Mouse (Mus musculus) lung, adult 2 months (tissue): ENCODE measurements around the gene Il1rl2.

Experiments used
- CTCF ChIP-seq: fragments of 200-500 bp; IDR thresholded peaks from 2 replicates; pipeline ENCODE4 v1.5.1; 2011; ENCODE audit warnings: mild to moderate bottlenecking, low read length, control low read depth; ENCODE audit not compliant: insufficient read depth
- POLR2A ChIP-seq: fragments of 200-500 bp; IDR thresholded peaks from 2 replicates; pipeline ENCODE4 v1.6.1; 2011; ENCODE audit warnings: low read depth, mild to moderate bottlenecking, control low read depth, low read length, borderline replicate concordance; ENCODE audit errors: extremely low read depth

DNA sequence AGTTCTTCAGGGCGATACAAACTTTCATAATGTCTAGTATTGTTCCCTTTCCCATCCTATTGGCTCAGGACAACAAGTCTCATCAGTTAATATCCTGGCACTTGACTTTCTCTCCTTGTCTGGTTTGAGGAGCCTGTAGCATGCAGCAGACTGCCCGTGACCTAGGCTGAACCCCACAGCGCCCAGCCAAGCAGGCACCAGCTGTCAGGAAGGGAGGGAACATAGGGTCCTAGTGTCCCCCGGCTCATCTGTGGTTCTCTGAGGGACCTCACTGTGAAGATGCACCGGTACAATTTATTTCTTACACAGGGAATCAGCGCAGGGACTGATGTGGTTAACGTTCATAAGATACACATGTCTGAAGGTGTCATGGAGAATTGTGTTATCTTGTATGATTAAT lies 52.3 kb downstream of the Il1rl2 start:
- TF ChIP-seq CTCF = no peak
- TF ChIP-seq POLR2A = no peak
